Mouse (Mus musculus) midbrain, embryonic 16.5 days (tissue): ENCODE data around the gene Amhr2. TPM values are rescaled to one million over a fixed set of nuclear protein-coding genes. Genes with fewer than 3 reads are reported as not detected.

Experiments
- ATAC-seq: fragments of 200-750 bp; cut with Nextera tagmentation; 2 replicates; pipeline ENCODE4 v1.8.0; 2017; ENCODE audit warnings: moderate TSS enrichment
- H3K27ac ChIP-seq: fragments of 300-500 bp; sonication (generic); 2 replicates; pipeline ENCODE4 v1.5.1; 2014; ENCODE audit warnings: mild to moderate bottlenecking, low read length, mixed read lengths
- H3K27me3 ChIP-seq: fragments of 300-500 bp; sonication (generic); 2 replicates; pipeline ENCODE4 v1.6.1; 2014; ENCODE audit warnings: low read depth, low read length, mixed read lengths; ENCODE audit not compliant: control insufficient read depth, insufficient read depth
- H3K36me3 ChIP-seq: fragments of 300-500 bp; sonication (generic); 2 replicates; pipeline ENCODE4 v1.6.1; 2014; ENCODE audit warnings: mild to moderate bottlenecking, low read length, moderate library complexity, mixed read lengths; ENCODE audit not compliant: control insufficient read depth, insufficient read depth
- H3K4me1 ChIP-seq: fragments of 300-500 bp; sonication (generic); 2 replicates; pipeline ENCODE4 v1.6.1; 2014; ENCODE audit warnings: mild to moderate bottlenecking, low read length, mixed read lengths; ENCODE audit not compliant: control insufficient read depth, insufficient read depth
- H3K4me2 ChIP-seq: fragments of 300-500 bp; sonication (generic); 2 replicates; pipeline ENCODE4 v1.6.1; 2014; ENCODE audit warnings: mild to moderate bottlenecking, low read length, mixed read lengths
- H3K4me3 ChIP-seq: fragments of 300-500 bp; sonication (generic); 2 replicates; pipeline ENCODE4 v1.5.1; 2014; ENCODE audit warnings: low read depth, mild to moderate bottlenecking, low read length, moderate library complexity, mixed read lengths
- H3K9ac ChIP-seq: fragments of 300-500 bp; sonication (generic); 2 replicates; pipeline ENCODE4 v1.6.1; 2014; ENCODE audit warnings: low read depth, low read length, mixed read lengths
- H3K9me3 ChIP-seq: fragments of 300-500 bp; sonication (generic); replicated peaks from 2 replicates; pipeline ENCODE4 v1.6.1; 2014; ENCODE audit warnings: mild to moderate bottlenecking, low read length, mixed read lengths; ENCODE audit not compliant: control insufficient read depth, poor library complexity, severe bottlenecking
- WGBS: fragments of 180-500 bp; shearing (Covaris S2); extraction: QIAGEN DNeasy Blood & Tissue Kit; methylation state at CpG from one replicate; pipeline ENCODE4 v1.1.7; 2014; 5-methylcytosine and 5-hydroxymethylcytosine counted together
- polyA plus RNA-seq: library from polyadenylated mRNA; unstranded; fragments of >200 nt; fragmentation: Nextera tagmentation; extraction: Ambion mirVana; gene quantifications from 2 replicates; pipeline ENCODE4 v1.2.1, GENCODE M21; 2015

The Amhr2 gene
- polyA plus RNA-seq, result 0.15 and 0.26 TPM in 2 replicates

DNA sequence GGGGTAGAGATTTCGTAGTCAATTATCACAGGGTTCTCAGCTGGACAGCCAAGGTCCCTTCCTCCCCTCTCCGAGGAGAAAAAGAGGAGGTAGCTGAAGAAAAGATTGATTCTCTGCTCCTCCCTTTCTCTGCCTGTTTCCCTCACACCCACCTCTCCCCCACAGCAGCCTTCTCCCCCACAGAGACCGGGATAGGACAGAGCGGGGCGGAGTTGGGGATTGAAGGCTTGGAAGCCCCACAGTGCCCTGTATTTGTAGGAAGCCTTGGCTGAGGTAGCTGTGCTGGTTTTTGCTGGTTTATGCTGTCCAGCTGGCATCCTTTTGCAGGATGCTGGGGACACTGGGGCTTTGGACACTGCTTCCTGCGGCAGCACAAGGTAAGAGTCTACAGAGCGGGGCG, at the start of gene Amhr2:
Amhr2 (plus strand) TSS at position 222 of the 400 bp plus-strand sequence.
- WGBS, result 67% methylated on average over 8 of the region's 8 CpGs
- no peak within 1 kb of the TSS for H3K4me3 ChIP-seq
- no peaks in the 10 kb centered on the region for H3K4me1 ChIP-seq
- no peak within 1 kb of the TSS for H3K4me2 ChIP-seq
- H3K9me3 ChIP-seq, result no peaks in the 10 kb centered on the region
- no peak within 1 kb of the TSS for H3K9ac ChIP-seq
- no peak for ATAC-seq
- H3K36me3 ChIP-seq, result no peaks in the 10 kb centered on the region
- no peak within 1 kb of the TSS for H3K27ac ChIP-seq
- no peaks in the 10 kb centered on the region for H3K27me3 ChIP-seq

DNA sequence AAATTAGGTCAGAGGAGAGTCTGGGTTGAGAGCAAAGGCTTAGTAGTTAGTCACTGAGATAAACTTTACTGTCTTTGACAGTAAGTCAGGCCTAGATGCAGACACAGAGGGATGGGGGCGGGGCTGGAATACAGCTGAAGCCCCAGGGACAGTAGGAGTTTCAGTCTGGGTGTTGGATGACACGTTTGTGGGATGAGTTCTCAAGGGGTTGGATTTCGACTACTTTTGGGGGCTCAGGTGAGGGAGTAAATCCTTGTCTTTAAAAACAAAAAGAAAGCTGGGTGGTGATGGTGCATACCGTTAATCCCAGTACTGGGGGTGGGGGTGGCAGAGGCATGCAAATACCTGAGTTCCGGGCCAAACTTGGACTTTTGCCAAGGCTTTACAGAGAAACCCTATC, 46.5 kb upstream of the Amhr2 start:
- no peak for ATAC-seq
- Histone ChIP-seq H3K36me3 (no peaks in the 10 kb centered on the region), H3K4me2 (no peak overlapping the region), H3K9ac (no peak overlapping the region), H3K9me3 (no peaks in the 10 kb centered on the region), H3K4me3 (no peak overlapping the region), H3K4me1 (peaks cover 2% of the 10 kb centered on the region; the same call in 1 of the 2 replicates), H3K27me3 (no peaks in the 10 kb centered on the region), H3K27ac (no peak overlapping the region)
- WGBS, result 22% methylated on average over 5 of the region's 5 CpGs

DNA sequence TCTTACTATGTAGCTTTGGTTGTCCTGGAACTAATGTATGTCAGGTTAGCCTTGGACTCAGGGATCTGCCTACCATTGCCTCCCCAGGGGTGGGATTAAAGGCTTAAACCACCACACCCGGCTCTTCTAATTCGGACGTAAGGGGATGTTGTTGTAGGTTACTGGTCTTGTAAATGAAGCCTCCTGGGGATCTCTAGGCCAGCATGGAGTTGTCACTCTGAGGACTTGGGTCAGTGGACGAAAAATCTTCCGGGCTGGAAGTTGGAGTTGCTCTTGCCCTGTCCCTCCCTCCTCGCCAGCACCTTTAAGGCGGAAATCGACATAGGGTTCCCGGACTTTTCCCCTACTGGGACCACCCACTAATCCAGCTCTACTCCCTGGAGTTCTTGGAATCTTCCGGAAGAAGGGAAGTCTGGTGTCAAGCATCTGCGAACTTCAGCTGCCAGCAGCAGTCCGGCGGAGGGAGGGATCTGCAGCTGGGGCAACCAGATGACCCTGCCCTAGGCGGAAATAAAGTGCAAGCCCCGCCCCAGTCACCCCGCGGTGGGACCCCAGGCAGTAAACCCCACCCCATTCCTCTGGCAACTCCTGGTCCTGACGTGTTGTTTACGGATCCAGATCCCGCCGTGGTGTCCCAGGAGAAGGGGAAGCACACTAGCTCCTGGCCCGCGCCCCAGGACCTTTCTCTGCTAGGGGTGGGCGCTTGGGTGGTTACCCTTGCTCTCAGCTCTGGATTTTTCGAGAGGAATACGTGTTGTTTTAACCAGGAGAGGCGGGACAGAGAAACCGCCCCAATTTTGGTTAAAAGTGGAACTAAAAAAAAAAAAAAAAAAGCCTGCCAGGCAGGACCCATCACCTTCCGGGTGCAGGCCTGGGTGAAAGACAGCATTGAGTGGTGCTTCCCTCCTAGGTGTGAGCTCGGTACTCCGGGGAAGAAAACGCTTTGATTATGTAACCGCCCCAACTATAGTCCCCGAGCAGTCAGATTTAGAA, 45.6 kb upstream of the Amhr2 start:
- no peaks in the 10 kb centered on the region for H3K9me3 ChIP-seq
- no peaks in the 10 kb centered on the region for H3K27me3 ChIP-seq
- H3K4me3 ChIP-seq, result peak overlapping the region; percentile 22
- ATAC-seq, result no peak
- no peaks in the 10 kb centered on the region for H3K36me3 ChIP-seq
- 0 out of 2 replicates have a peak overlapping the region, but pooled peaks have one; percentile 19 for H3K27ac ChIP-seq
- H3K4me1 ChIP-seq, result peaks cover 2% of the 10 kb centered on the region; the same call in 1 of the 2 replicates
- peak overlapping the region; percentile 58 for H3K4me2 ChIP-seq
- peak overlapping the region; percentile 47 for H3K9ac ChIP-seq
- 5% methylated on average over 34 of the region's 34 CpGs for WGBS

DNA sequence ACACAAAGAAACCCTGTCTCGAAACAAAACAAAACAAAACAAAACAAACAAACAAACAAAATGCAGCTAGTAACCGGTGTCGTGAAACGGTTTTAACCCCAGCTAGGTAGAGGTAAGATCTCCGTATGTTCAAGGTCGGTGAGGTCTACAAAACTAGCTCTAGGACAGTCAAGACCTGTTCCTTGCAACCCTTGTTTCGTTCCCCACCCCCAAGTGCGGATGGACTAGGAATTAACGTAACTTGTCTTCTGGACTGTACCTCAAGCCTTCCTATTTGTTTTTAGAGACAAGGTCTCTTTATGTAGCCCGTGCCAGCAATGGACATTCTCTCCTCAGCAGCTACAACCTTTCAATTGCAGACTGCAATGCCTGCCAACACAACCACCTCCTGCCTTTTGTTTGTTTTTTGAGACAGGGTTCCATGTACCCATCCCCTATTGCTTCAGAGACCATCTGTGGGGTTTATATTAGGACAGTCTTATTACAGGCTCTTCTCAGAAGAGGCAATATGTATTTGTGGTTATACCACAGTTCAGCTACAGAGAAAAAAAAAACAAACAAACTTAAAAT, 44.6 kb upstream of the Amhr2 start:
- ATAC-seq, result no peak
- H3K4me2 ChIP-seq, result no peak overlapping the region
- peaks cover 5% of the 10 kb centered on the region; the same call in 1 of the 2 replicates for H3K4me1 ChIP-seq

DNA sequence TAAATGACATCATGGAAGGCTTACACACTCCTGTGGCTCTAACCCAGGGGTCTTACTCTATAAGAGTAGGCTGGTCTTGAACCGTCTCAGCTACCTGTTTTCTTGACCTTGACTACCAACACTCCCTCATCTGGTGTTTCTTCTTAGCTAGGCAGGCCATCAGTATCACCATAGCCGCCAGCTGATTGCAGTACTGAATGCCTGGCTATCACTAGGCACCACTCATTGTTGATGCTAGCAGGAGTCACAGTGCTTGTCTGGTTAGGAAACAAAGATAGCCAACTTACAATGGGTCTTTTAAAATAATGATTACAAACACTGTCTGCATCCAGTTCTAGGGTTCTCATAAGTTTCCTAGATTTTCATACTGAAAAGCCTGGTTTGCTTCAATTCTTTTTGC, 43.9 kb upstream of the Amhr2 start:
- H3K4me1 ChIP-seq, result peaks cover 5% of the 10 kb centered on the region; the same call in 1 of the 2 replicates
- H3K27me3 ChIP-seq, result no peaks in the 10 kb centered on the region
- H3K4me3 ChIP-seq, result no peak overlapping the region
- WGBS, result 74% methylated on average over 2 of the region's 2 CpGs
- no peak overlapping the region for H3K4me2 ChIP-seq
- ATAC-seq, result no peak
- no peak overlapping the region for H3K27ac ChIP-seq
- H3K36me3 ChIP-seq, result no peaks in the 10 kb centered on the region
- no peak overlapping the region for H3K9ac ChIP-seq
- H3K9me3 ChIP-seq, result no peaks in the 10 kb centered on the region

More for the DNA sequence above, 44.6 kb upstream of the Amhr2 start:
- no peaks in the 10 kb centered on the region for H3K36me3 ChIP-seq
- no peak overlapping the region for H3K4me3 ChIP-seq
- no peak overlapping the region for H3K27ac ChIP-seq
- 84% methylated on average over 10 of the region's 10 CpGs for WGBS
- no peaks in the 10 kb centered on the region for H3K27me3 ChIP-seq
- H3K9ac ChIP-seq, result no peak overlapping the region
- no peaks in the 10 kb centered on the region for H3K9me3 ChIP-seq

DNA sequence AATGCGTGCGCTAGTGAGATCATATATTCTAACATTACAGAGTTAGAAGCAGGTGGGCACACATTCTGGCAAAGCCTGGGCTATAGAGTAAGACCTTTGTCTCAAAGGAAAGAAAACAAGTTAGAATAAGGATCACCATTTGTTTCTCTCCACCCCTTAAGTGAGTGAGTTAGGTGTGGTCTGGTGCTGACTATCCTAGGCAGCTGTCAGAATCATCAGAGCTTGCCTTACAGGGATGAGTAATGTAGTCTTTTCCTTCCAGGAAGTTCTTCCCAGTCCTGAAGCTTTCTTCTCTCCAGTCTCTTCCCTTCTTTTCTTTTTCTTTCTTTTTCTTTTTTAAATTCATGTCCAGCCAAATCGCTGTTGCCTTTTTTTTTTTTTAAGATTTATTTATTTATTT, 43.0 kb upstream of the Amhr2 start:
- ATAC-seq, result no peak
- no peak overlapping the region for H3K9ac ChIP-seq
- H3K36me3 ChIP-seq, result no peaks in the 10 kb centered on the region
- peaks cover 8% of the 10 kb centered on the region for H3K4me1 ChIP-seq
- no peak overlapping the region for H3K4me3 ChIP-seq
- no peak overlapping the region for H3K27ac ChIP-seq
- H3K9me3 ChIP-seq, result no peaks in the 10 kb centered on the region
- no peaks in the 10 kb centered on the region for H3K27me3 ChIP-seq
- no peak overlapping the region for H3K4me2 ChIP-seq
- WGBS, result 94% methylated on average over 3 of the region's 3 CpGs

DNA sequence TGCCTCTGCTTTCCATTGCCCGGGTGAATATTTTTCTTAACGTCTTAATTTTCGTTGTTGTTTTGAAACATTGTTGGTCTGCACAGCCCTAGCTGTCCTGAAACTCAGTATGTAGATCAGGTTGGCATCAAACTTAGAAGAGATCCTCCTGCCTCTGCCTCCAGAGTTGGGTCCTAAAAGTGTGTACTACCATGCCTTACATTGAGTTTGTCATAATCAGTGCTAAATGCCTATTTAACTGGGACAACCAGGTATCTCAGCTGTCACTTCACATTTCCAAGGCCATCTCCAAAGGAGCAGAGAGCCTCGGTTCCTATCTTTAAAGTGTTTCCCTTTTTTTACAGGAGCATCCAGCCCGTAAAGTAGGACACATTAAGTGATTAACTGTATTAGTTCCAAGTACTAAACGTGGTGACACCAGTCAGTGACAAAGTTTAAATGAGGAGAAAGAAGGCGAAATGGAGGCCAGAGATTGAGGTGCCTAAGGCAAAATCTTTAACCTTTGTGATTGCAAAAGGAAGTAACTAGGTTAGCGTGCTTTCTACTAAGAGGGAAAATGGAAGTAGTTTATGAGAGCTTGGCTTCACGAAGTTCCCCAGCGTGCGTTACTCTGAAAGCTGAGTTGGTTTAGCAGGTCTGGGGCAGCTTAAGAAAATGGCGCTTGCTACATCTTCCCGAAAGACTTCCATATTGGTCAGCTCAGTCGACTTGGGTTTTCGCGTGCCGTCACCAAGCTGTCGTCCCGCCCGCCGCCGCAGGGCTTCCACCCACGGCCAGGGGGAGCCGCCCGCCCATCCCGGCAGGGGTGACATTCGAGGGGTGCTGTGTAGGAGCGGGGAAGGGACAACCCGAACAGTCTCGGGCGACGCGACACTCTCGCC, 40.3 kb upstream of the Amhr2 start:
- ATAC-seq, result no peak
- peak overlapping the region; percentile 69 for H3K9ac ChIP-seq
- WGBS, result 16% methylated on average over 34 of the region's 34 CpGs
- peak overlapping the region; percentile 67 for H3K4me2 ChIP-seq
- H3K4me1 ChIP-seq, result peaks cover 31% of the 10 kb centered on the region
- H3K4me3 ChIP-seq, result peak overlapping the region; percentile 51
- no peaks in the 10 kb centered on the region for H3K9me3 ChIP-seq
- peak overlapping the region; percentile 98 for H3K27ac ChIP-seq
- no peaks in the 10 kb centered on the region for H3K27me3 ChIP-seq
- H3K36me3 ChIP-seq, result peaks cover 17% of the 10 kb centered on the region

DNA sequence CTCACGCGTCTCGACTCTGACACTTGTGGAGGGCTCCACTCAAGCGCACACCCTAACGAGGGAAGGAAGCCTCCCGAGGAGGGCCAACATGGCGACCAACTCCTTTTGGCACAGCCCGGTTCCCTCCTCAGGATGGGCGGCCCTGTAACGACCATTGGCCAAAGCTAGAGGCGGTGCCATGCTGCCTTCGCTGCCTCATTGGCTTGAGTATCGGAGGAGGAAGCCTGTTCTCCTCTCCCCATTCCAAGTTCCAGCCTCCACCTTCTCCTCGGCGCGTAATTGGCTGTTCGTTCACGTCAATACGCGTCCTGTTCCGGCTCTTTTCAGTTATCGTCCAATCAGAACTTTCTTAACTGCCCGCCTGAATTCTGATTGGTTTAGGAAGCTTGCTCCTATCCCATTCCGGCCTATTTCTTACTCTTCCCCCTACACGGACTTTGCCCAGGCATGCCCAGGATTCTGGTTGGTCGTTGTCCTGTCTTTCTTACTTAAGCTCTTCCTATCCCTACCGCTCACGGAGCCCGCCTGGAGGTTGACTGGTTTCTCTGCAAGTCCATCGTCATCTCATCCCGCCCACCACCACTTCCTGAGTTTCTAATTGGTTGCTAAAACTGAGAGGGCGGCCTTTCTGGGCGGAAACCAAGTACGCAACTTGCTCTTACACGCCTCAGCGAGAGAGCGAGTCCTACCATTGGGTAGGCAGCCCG, 39.5 kb upstream of the Amhr2 start, which contains the start of gene Sp1:
Sp1 (plus strand) TSS at position 655 of the 707 bp plus-strand sequence.
- Histone ChIP-seq H3K36me3 (peaks cover 22% of the 10 kb centered on the region), H3K9me3 (no peaks in the 10 kb centered on the region), H3K27me3 (no peaks in the 10 kb centered on the region), H3K4me1 (peaks cover 39% of the 10 kb centered on the region), H3K4me3 (peak within 1 kb of the TSS; percentile 77), H3K4me2 (peak within 1 kb of the TSS; percentile 67), H3K9ac (peak within 1 kb of the TSS; percentile 86), H3K27ac (peak within 1 kb of the TSS; percentile 98)
- WGBS, result under 1% methylated on average over 38 of the region's 38 CpGs
- ATAC-seq, result peak; percentile 98
